Mouse (Mus musculus): ENCODE results near the gene Smad3. TPM values are rescaled to one million over a fixed set of nuclear protein-coding genes. Genes with fewer than 3 reads are reported as not detected.

Gene Smad3
- polyA plus RNA-seq, 1 experiment, result 21.6 TPM

- no peak for TF ChIP-seq CTCF (IDR thresholded peaks at IDR 0.05; ENCODE audit: extremely low read depth, insufficient read length, insufficient replicate concordance, low read depth, low read length)
- no peak for TF ChIP-seq POLR2A (IDR thresholded peaks at IDR 0.05; ENCODE audit: low read depth, low read length)
- Histone ChIP-seq H3K27ac (ENCODE audit: insufficient read depth, low read depth, low read length) (no peak overlapping the region), H3K4me1 (ENCODE audit: control insufficient read depth, insufficient read depth, insufficient read length, low read length) (no peaks in the 10 kb centered on the region), H3K36me3 (ENCODE audit: control insufficient read depth, insufficient read depth, low read length) (peaks cover 65% of the 10 kb centered on the region), H3K4me3 (ENCODE audit: low read depth, low read length) (no peak overlapping the region), H3K27me3 (ENCODE audit: control insufficient read depth, insufficient read depth, low read length) (no peaks in the 10 kb centered on the region)
- 94% methylated on average over 14 of the region's 14 CpGs for WGBS
Measured at GRCm38 (mm10) chr9:63650905-63651304, 106.9 kb downstream of the Smad3 start.

DNA sequence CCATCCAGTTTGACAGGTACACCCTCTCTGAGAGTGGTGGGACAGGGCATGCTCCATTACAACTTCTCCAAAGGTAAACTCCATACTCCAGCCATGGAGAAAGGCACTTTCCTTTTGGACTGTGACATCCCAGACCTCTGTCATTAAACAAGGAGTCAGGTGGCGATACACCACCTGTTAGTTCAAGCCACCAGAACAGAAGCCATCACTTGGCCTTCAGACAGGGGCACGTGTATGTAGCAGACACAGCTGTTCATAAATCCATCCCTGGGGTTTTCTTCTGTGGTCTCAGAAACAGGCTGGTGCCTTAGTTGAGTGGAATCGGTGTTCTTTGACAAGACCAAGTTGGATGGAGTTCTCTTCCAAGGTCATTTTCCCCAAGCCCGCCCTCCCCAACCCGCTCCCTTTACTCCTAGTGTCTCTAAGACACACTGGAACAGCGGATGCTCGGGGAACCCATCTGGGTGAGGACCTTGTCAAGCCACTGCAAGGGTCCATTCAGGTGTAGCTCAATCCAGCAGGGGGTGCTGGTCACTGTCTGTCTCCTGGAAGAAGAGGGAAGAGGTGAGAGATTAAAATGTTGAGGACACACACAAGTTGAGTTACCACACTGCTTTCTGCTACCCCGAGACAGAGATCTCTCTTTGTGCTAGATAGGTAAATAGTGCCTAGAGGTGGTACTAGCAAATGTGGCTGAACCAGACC, 107.8 kb downstream of the Smad3 start:
- no peaks in the 10 kb centered on the region for H3K4me1 ChIP-seq (ENCODE audit: control insufficient read depth, insufficient read depth, insufficient read length, low read length)
- TF ChIP-seq POLR2A (IDR thresholded peaks at IDR 0.05; ENCODE audit: low read depth, low read length) (no peak), CTCF (IDR thresholded peaks at IDR 0.05; ENCODE audit: extremely low read depth, insufficient read length, insufficient replicate concordance, low read depth, low read length) (peak; percentile 45; the same call in 1 of the 2 replicates)
- no peak overlapping the region for H3K4me3 ChIP-seq (ENCODE audit: low read depth, low read length)
- WGBS, result 82% methylated on average over 8 of the region's 8 CpGs
- H3K36me3 ChIP-seq (ENCODE audit: control insufficient read depth, insufficient read depth, low read length), result peaks cover 63% of the 10 kb centered on the region
- H3K27ac ChIP-seq (ENCODE audit: insufficient read depth, low read depth, low read length), result no peak overlapping the region
- no peaks in the 10 kb centered on the region for H3K27me3 ChIP-seq (ENCODE audit: control insufficient read depth, insufficient read depth, low read length)

DNA sequence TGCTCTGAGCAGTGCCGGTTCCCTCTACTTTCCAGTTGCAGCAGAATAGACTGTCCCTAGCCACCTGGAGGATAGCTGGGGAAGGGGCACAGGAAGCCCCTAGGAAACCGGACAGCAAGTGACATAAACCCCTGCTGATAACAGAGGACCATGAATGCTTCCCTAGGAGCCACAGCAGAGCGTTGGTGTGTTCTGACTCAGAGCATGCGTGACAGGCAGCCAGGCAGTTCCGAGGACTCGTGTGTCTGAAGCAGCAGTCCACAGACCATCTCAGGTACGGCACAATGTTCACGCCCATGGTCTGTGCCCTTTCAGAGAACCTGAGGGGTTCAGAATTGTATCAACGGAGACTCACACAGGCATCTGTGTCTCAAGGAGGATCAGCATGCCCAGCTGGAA, 109.3 kb downstream of the Smad3 start:
- 83% methylated on average over 9 of the region's 9 CpGs for WGBS
- TF ChIP-seq CTCF (IDR thresholded peaks at IDR 0.05; ENCODE audit: extremely low read depth, insufficient read length, insufficient replicate concordance, low read depth, low read length), result no peak
- H3K4me3 ChIP-seq (ENCODE audit: low read depth, low read length), result no peak overlapping the region
- H3K27ac ChIP-seq (ENCODE audit: insufficient read depth, low read depth, low read length), result no peak overlapping the region
- no peaks in the 10 kb centered on the region for H3K27me3 ChIP-seq (ENCODE audit: control insufficient read depth, insufficient read depth, low read length)
- H3K36me3 ChIP-seq (ENCODE audit: control insufficient read depth, insufficient read depth, low read length), result peaks cover 62% of the 10 kb centered on the region
- H3K4me1 ChIP-seq (ENCODE audit: control insufficient read depth, insufficient read depth, insufficient read length, low read length), result no peaks in the 10 kb centered on the region

GRCm38 (mm10) chr9:63647581-63648519, 109.9 kb downstream of the Smad3 start:
- no peak overlapping the region for H3K27ac ChIP-seq (ENCODE audit: insufficient read depth, low read depth, low read length)
- H3K27me3 ChIP-seq (ENCODE audit: control insufficient read depth, insufficient read depth, low read length), result no peaks in the 10 kb centered on the region
- TF ChIP-seq POLR2A (IDR thresholded peaks at IDR 0.05; ENCODE audit: low read depth, low read length), result no peak
- no peak for TF ChIP-seq CTCF (IDR thresholded peaks at IDR 0.05; ENCODE audit: extremely low read depth, insufficient read length, insufficient replicate concordance, low read depth, low read length)
- no peaks in the 10 kb centered on the region for H3K4me1 ChIP-seq (ENCODE audit: control insufficient read depth, insufficient read depth, insufficient read length, low read length)
- H3K4me3 ChIP-seq (ENCODE audit: low read depth, low read length), result no peak overlapping the region
- H3K36me3 ChIP-seq (ENCODE audit: control insufficient read depth, insufficient read depth, low read length), result peaks cover 59% of the 10 kb centered on the region
- 71% methylated on average over 9 of the region's 9 CpGs for WGBS

DNA sequence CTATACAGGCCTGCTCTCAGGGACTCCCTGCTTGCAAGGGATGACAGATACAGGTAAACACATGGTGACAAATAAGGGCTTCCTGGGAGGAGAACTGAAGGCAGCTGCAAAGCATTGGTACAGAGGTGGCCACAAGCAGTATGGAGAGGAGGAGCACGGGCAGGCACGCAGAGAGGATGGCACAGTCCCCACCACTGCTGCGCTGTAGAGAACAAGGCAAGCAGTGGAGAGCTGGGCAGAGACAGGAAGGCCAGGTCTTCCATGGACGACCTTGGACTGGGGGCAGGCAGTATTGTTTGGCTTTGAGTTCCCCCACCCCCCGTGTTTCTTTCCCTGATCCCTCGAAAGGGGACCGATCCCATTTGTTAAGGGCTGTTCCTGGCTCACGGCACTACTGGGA, 112.7 kb downstream of the Smad3 start:
- 83% methylated on average over 8 of the region's 8 CpGs for WGBS
- Histone ChIP-seq H3K27me3 (ENCODE audit: control insufficient read depth, insufficient read depth, low read length) (no peaks in the 10 kb centered on the region), H3K27ac (ENCODE audit: insufficient read depth, low read depth, low read length) (no peak overlapping the region), H3K36me3 (ENCODE audit: control insufficient read depth, insufficient read depth, low read length) (peaks cover 47% of the 10 kb centered on the region), H3K4me3 (ENCODE audit: low read depth, low read length) (no peak overlapping the region), H3K4me1 (ENCODE audit: control insufficient read depth, insufficient read depth, insufficient read length, low read length) (no peaks in the 10 kb centered on the region)
- TF ChIP-seq CTCF (IDR thresholded peaks at IDR 0.05; ENCODE audit: extremely low read depth, insufficient read length, insufficient replicate concordance, low read depth, low read length) (no peak), POLR2A (IDR thresholded peaks at IDR 0.05; ENCODE audit: low read depth, low read length) (no peak)

GRCm38 (mm10) chr9:63644011-63644410, 113.8 kb downstream of the Smad3 start:
- Histone ChIP-seq H3K4me1 (ENCODE audit: control insufficient read depth, insufficient read depth, insufficient read length, low read length) (no peaks in the 10 kb centered on the region), H3K36me3 (ENCODE audit: control insufficient read depth, insufficient read depth, low read length) (peaks cover 46% of the 10 kb centered on the region), H3K27me3 (ENCODE audit: control insufficient read depth, insufficient read depth, low read length) (no peaks in the 10 kb centered on the region), H3K4me3 (ENCODE audit: low read depth, low read length) (no peak overlapping the region), H3K27ac (ENCODE audit: insufficient read depth, low read depth, low read length) (no peak overlapping the region)
- WGBS, result 84% methylated on average over 6 of the region's 6 CpGs
- TF ChIP-seq POLR2A (IDR thresholded peaks at IDR 0.05; ENCODE audit: low read depth, low read length) (no peak), CTCF (IDR thresholded peaks at IDR 0.05; ENCODE audit: extremely low read depth, insufficient read length, insufficient replicate concordance, low read depth, low read length) (no peak)

Data from small intestine, adult 2 months (tissue).